Mouse (Mus musculus) midbrain, embryonic 13.5 days (tissue): ENCODE data around the gene Arhgdig. TPM values are rescaled to one million over a fixed set of nuclear protein-coding genes. Genes with fewer than 3 reads are reported as not detected.
A peak's percentile ranks its signal among the peaks of the same experiment; 100 is the strongest.

ENCODE experiments used
- ATAC-seq: fragments of 200-750 bp; cut with Nextera tagmentation; 2 replicates; pipeline ENCODE4 v1.8.0; 2017; ENCODE audit warnings: mild to moderate bottlenecking, moderate TSS enrichment, moderate library complexity
- H3K27ac ChIP-seq: fragments of 300-500 bp; sonication (generic); 2 replicates; pipeline ENCODE4 v1.5.1; 2015; ENCODE audit warnings: inconsistent platforms, mild to moderate bottlenecking, moderate library complexity
- H3K27me3 ChIP-seq: fragments of 300-500 bp; sonication (generic); 2 replicates; pipeline ENCODE4 v1.6.1; 2015; ENCODE audit warnings: mild to moderate bottlenecking, inconsistent platforms
- H3K36me3 ChIP-seq: fragments of 300-500 bp; sonication (generic); 2 replicates; pipeline ENCODE4 v1.6.1; 2015; ENCODE audit warnings: mild to moderate bottlenecking, inconsistent platforms
- H3K4me1 ChIP-seq: fragments of 300-500 bp; sonication (generic); replicated peaks from 2 replicates; pipeline ENCODE4 v1.6.1; 2015; ENCODE audit warnings: inconsistent platforms
- H3K4me2 ChIP-seq: fragments of 300-500 bp; sonication (generic); replicated peaks from 2 replicates; pipeline ENCODE4 v1.6.1; 2015; ENCODE audit warnings: moderate library complexity, mild to moderate bottlenecking, inconsistent platforms
- H3K4me3 ChIP-seq: fragments of 300-500 bp; sonication (generic); replicated peaks from 2 replicates; pipeline ENCODE4 v1.5.1; 2015; ENCODE audit warnings: mild to moderate bottlenecking, inconsistent platforms
- H3K9ac ChIP-seq: fragments of 300-500 bp; sonication (generic); replicated peaks from 2 replicates; pipeline ENCODE4 v1.6.1; 2015; ENCODE audit warnings: mild to moderate bottlenecking, inconsistent platforms
- H3K9me3 ChIP-seq: fragments of 300-500 bp; sonication (generic); 2 replicates; pipeline ENCODE4 v1.6.1; 2016; ENCODE audit warnings: mild to moderate bottlenecking, inconsistent platforms
- WGBS: fragments of 180-500 bp; shearing (Covaris S2); methylation state at CpG from one replicate; pipeline ENCODE4 v1.1.7; 2015; 5-methylcytosine and 5-hydroxymethylcytosine counted together
- polyA plus RNA-seq: library from polyadenylated mRNA; unstranded; fragments of >200 nt; fragmentation: Nextera tagmentation; extraction: Ambion mirVana; gene quantifications from 2 replicates; pipeline ENCODE4 v1.2.1, GENCODE M21; 2015

Gene Arhgdig
- polyA plus RNA-seq, 1 experiment from 2014 or later: 28.3 TPM

DNA sequence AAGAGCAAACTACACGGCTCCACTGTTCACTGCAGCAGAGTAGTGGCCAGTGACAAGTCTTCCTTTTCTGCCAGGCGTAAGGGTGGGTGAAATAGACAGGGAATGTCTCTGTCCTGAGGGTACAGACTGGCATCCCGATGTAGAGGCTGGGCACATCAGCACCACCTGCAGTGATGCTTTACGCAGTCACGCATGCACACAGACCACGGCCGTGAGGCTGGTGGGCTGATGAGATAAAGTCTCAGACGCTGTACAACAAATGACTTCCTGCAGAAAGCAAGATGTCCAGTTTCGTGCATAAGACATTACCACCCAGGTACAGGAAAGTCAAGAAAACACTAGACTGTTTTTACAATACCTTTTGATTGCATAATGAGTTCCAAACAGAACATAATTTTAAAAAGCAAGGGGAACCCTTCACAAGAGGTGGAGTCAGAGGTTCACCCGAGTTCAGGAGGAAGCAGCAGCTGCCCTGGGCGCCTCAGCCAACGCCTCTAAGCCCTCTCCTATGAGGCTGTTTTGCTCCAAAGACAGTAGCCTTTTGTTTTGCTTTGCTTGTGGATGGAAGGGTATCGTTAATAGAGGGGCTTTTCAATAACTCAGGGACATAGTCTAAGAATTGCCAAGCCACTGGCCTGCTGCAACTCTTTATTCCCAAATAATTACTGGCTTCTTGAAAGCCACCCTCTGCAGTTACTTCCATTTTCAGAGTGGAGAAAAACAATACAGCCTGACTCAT lies 27.7 kb upstream of the Arhgdig start:
- H3K27me3 ChIP-seq: no peaks in the 10 kb centered on the region
- no peak overlapping the region for H3K4me3 ChIP-seq
- H3K9ac ChIP-seq: no peak overlapping the region
- H3K4me1 ChIP-seq: 0 out of 2 replicates have a peak, but pooled peaks cover 3% of the 10 kb centered on the region
- H3K4me2 ChIP-seq: no peak overlapping the region
- peak overlapping the region; percentile 57 for H3K27ac ChIP-seq
- 69% methylated on average over 13 of the region's 13 CpGs for WGBS
- no peak for ATAC-seq
- no peaks in the 10 kb centered on the region for H3K9me3 ChIP-seq
- H3K36me3 ChIP-seq: 0 out of 2 replicates have a peak, but pooled peaks cover 5% of the 10 kb centered on the region

- Histone ChIP-seq H3K4me2 (no peak overlapping the region), H3K9ac (no peak overlapping the region), H3K36me3 (0 out of 2 replicates have a peak, but pooled peaks cover 5% of the 10 kb centered on the region), H3K27me3 (no peaks in the 10 kb centered on the region), H3K27ac (no peak overlapping the region), H3K4me1 (0 out of 2 replicates have a peak, but pooled peaks cover 3% of the 10 kb centered on the region), H3K4me3 (no peak overlapping the region), H3K9me3 (no peaks in the 10 kb centered on the region)
- 93% methylated on average over 8 of the region's 8 CpGs for WGBS
- no peak for ATAC-seq
Observed at GRCm38 (mm10) chr17:26234386-26234785, 26.8 kb upstream of the Arhgdig start.

- ATAC-seq: no peak
- no peak overlapping the region for H3K9ac ChIP-seq
- H3K27ac ChIP-seq: no peak overlapping the region
- H3K9me3 ChIP-seq: no peaks in the 10 kb centered on the region
- 0 out of 2 replicates have a peak, but pooled peaks cover 5% of the 10 kb centered on the region for H3K36me3 ChIP-seq
- H3K27me3 ChIP-seq: no peaks in the 10 kb centered on the region
- no peak overlapping the region for H3K4me2 ChIP-seq
- 0 out of 2 replicates have a peak, but pooled peaks cover 3% of the 10 kb centered on the region for H3K4me1 ChIP-seq
- no peak overlapping the region for H3K4me3 ChIP-seq
- 70% methylated on average over 8 of the region's 8 CpGs for WGBS
Observed at GRCm38 (mm10) chr17:26232863-26233262, 25.3 kb upstream of the Arhgdig start.

DNA sequence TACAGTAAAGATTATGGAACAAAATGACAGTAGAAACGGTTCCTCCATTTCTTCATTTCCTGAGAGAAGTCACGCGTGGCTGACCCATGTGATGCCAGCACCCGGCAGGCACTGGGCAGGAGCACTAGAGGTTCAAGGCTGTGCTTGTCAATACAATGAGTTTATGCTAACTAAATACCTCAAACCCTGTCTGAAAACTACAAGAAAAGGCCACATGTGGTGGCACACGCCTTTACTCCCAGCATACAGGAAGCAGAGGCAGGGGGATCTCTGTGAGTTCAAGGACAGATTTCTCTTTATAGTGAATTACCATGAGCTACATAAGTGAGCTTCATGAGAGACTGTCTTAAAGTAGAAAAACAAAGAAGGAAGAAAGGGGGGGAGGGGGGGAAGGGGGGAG lies 23.6 kb upstream of the Arhgdig start:
- H3K9ac ChIP-seq: no peak overlapping the region

DNA sequence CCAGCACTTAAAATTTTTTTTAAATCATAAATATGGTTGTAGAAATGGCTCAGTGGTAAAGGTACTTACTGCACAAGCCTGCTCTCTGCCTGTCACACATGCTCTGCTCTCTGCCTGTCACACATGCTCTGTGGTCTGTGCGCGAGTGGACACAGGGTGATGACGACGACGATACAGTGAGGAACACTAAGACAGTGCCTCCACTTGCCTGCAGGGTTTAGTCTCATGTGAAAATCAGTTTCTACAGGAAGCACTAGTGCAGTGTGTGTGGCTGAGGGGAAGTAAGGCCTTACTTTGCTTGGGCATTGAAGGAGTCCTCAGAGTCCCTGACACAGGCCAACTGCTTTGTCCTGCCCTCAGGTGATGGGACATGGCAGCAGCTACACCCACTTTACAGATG lies 22.2 kb upstream of the Arhgdig start:
- Histone ChIP-seq H3K9ac (no peak overlapping the region), H3K27me3 (no peaks in the 10 kb centered on the region), H3K4me2 (no peak overlapping the region), H3K9me3 (no peaks in the 10 kb centered on the region), H3K4me3 (no peak overlapping the region), H3K27ac (no peak overlapping the region), H3K36me3 (0 out of 2 replicates have a peak, but pooled peaks cover 5% of the 10 kb centered on the region), H3K4me1 (no peaks in the 10 kb centered on the region)
- WGBS: 98% methylated on average over 5 of the region's 5 CpGs
- ATAC-seq: no peak

More for the DNA sequence above, 23.6 kb upstream of the Arhgdig start:
- Histone ChIP-seq H3K36me3 (0 out of 2 replicates have a peak, but pooled peaks cover 5% of the 10 kb centered on the region), H3K4me1 (0 out of 2 replicates have a peak, but pooled peaks cover 3% of the 10 kb centered on the region), H3K27me3 (no peaks in the 10 kb centered on the region), H3K27ac (no peak overlapping the region), H3K4me2 (no peak overlapping the region), H3K9me3 (no peaks in the 10 kb centered on the region), H3K4me3 (no peak overlapping the region)
- WGBS: 87% methylated on average over 5 of the region's 5 CpGs
- ATAC-seq: no peak

DNA sequence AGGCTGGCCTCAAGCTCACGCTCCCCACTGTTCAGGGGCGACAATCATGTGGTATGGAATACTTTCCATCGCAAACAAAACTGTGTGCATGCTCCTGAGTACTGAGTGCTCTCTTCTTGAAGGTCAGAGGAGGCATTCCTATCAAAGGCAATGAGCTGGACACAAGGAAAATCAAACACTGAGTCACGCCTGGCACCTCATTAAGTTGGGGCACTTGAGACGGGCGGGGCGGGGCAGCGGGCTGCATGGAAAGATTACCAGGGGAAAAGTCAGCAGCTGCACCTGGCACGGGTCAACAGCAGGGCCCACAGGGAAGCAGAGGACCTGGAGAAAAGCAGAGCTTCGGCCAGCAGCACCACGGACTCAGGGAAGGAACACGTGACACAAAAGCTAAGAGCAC lies 17.6 kb upstream of the Arhgdig start:
- no peak overlapping the region for H3K4me2 ChIP-seq
- no peak overlapping the region for H3K9ac ChIP-seq
- no peak overlapping the region for H3K4me3 ChIP-seq
- H3K27ac ChIP-seq: no peak overlapping the region
- WGBS: 87% methylated on average over 12 of the region's 12 CpGs
- H3K27me3 ChIP-seq: no peaks in the 10 kb centered on the region
- 0 out of 2 replicates have a peak, but pooled peaks cover 4% of the 10 kb centered on the region for H3K36me3 ChIP-seq
- no peaks in the 10 kb centered on the region for H3K4me1 ChIP-seq
- H3K9me3 ChIP-seq: no peaks in the 10 kb centered on the region
- no peak for ATAC-seq

DNA sequence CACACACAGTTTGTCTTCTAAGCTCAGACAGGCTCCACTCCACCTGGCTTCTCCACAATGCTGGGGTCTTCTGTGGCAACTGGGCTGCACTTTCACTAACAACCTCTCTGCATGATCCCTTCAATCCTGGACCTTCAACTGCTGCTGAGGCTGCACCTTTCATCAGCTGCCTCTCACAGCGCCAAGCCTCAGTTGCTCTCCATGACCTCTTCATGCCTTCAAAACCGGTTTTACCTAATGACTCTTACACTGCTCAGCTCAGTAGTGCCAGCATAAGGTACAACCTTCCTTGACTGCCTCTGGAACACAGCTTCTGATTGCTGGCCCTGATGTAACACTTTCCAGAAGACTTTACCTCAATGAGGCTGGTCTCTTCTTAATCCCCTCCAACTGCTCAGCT lies 13.9 kb upstream of the Arhgdig start:
- Histone ChIP-seq H3K9me3 (no peaks in the 10 kb centered on the region), H3K9ac (no peak overlapping the region), H3K27ac (no peak overlapping the region), H3K4me2 (no peak overlapping the region), H3K36me3 (peaks cover 27% of the 10 kb centered on the region), H3K4me3 (no peak overlapping the region), H3K27me3 (no peaks in the 10 kb centered on the region), H3K4me1 (no peaks in the 10 kb centered on the region)
- 76% methylated on average over 2 of the region's 2 CpGs for WGBS
- no peak for ATAC-seq

DNA sequence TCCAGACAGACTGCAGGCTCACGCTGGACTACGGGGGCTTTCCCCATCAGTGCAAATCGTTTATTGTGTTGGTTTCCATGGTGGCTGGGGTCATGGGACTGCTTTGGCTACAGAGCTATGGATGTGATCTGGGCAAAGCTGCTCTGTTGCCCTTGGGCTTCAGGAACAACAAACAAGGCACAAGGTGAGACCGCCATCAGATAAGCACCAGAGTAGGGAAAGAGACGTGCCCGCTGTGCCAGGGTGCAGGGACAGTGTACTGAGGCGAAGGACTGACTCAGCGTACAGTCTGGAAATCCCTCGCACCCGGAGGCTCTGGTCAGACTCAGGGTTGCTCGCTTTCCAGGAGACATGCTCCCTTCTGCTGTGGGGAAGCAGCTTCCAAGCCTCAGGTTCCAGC lies 5.1 kb upstream of the Arhgdig start:
- 86% methylated on average over 11 of the region's 11 CpGs for WGBS
- Histone ChIP-seq H3K9ac (no peak overlapping the region), H3K4me3 (no peak overlapping the region), H3K9me3 (no peaks in the 10 kb centered on the region), H3K27ac (no peak overlapping the region), H3K27me3 (no peaks in the 10 kb centered on the region), H3K4me1 (no peaks in the 10 kb centered on the region), H3K36me3 (peaks cover 42% of the 10 kb centered on the region), H3K4me2 (no peak overlapping the region)
- ATAC-seq: no peak

DNA sequence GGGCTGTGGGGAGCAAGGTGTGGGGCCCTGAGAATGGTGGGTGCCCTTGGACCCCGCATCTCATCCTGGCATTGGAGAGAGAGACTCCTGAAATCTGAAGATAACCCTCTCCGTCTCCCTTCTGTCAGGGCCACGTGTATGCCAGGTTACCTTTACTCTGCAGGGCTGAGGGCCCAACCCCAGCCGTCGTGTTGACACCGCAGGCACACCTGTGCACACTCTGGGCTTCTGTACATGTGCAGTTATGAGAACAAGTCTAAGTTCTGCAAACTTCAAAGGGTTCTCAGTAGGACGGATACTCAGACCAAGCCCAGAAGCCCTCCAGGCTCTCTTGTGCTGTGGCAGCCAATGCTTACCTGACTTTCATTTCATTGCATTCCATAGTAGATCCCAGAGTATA lies 4.7 kb upstream of the Arhgdig start:
- Histone ChIP-seq H3K9me3 (no peaks in the 10 kb centered on the region), H3K4me3 (no peak overlapping the region), H3K4me1 (no peaks in the 10 kb centered on the region), H3K27ac (no peak overlapping the region), H3K36me3 (peaks cover 38% of the 10 kb centered on the region), H3K9ac (no peak overlapping the region), H3K27me3 (no peaks in the 10 kb centered on the region; the same call in 1 of the 2 replicates), H3K4me2 (no peak overlapping the region)
- 91% methylated on average over 7 of the region's 7 CpGs for WGBS
- ATAC-seq: no peak

GRCm38 (mm10) chr17:26206392-26206791 lies 1.2 kb downstream of the Arhgdig start:
- H3K9me3 ChIP-seq: no peaks in the 10 kb centered on the region
- H3K36me3 ChIP-seq: no peaks in the 10 kb centered on the region
- no peak overlapping the region for H3K4me2 ChIP-seq
- peaks cover 14% of the 10 kb centered on the region for H3K4me1 ChIP-seq
- 47% methylated on average over 1 of the region's 1 CpGs for WGBS
- no peak overlapping the region for H3K4me3 ChIP-seq
- H3K27me3 ChIP-seq: peaks cover 43% of the 10 kb centered on the region
- no peak overlapping the region for H3K27ac ChIP-seq
- no peak for ATAC-seq
- no peak overlapping the region for H3K9ac ChIP-seq

DNA sequence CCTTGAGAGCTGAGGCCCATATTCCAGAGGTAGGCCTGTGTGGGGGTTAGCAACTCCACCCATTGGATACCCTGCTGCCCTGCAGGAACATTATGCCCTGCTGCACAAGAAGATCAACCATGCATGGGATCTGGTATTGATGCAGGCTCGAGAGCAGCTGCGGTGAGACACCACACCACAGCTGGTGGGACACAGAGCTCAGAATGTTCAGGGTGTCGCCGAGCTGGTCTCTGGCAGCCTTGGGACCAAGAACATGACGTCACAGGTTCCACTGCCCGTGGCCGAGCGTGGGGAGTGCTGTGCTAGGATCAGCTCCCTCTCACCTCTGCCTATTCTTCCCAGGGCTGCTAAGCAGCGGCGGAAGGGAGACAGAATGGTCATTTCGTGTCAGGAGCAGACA lies 2.8 kb downstream of the Arhgdig start:
- Histone ChIP-seq H3K27me3 (peaks cover 60% of the 10 kb centered on the region), H3K4me2 (no peak overlapping the region), H3K9ac (no peak overlapping the region; the same call in 1 of the 2 replicates), H3K4me3 (no peak overlapping the region), H3K4me1 (peaks cover 28% of the 10 kb centered on the region), H3K9me3 (no peaks in the 10 kb centered on the region), H3K36me3 (no peaks in the 10 kb centered on the region), H3K27ac (no peak overlapping the region)
- 23% methylated on average over 11 of the region's 11 CpGs for WGBS
- no peak for ATAC-seq

DNA sequence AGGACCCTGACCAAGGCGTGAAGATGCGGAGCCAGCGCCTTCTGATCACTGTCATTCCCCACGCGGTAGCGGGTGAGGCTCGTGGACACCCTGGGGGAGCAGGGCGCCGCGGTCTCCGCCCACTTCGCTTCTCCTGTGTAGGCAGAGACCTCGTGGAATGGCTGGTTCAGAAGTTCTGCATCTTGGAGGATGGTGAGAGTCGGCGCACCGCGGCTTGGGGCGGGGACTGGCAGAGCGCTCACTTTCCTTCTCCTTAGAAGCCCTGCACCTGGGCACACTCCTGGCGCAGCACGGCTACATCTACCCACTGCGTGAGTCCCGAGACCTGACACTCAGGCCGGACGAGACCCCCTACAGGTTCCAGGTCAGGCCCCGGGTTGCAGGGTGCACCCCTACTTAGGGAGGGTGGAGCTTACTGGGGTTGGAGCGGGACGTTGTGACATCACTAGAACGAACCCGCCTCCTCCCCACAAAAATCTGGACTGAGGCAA lies 4.2 kb downstream of the Arhgdig start:
- peak overlapping the region; percentile 17 for H3K9ac ChIP-seq
- no peaks in the 10 kb centered on the region for H3K36me3 ChIP-seq
- H3K27me3 ChIP-seq: peaks cover 72% of the 10 kb centered on the region
- H3K4me3 ChIP-seq: peak overlapping the region; percentile 42
- H3K27ac ChIP-seq: no peak overlapping the region
- peaks cover 28% of the 10 kb centered on the region for H3K4me1 ChIP-seq
- WGBS: 1% methylated on average over 30 of the region's 30 CpGs
- H3K4me2 ChIP-seq: peak overlapping the region; percentile 69
- no peak for ATAC-seq
- no peaks in the 10 kb centered on the region for H3K9me3 ChIP-seq
